14 mouse cellular contexts compared by ENCODE assay signal in genomic region chr6:38974536-38975268, GRCm38 (mm10).
A peak's percentile ranks its signal among the peaks of the same experiment; 100 is the strongest.
DNase-seq lines count a peak whose midpoint lies in the region; ATAC-seq and TF ChIP-seq lines count a peak whose summit lies in the region.
"Had no signal": no experiment of that assay in that cellular context is flagged by ENCODE, and none has a peak within 500 bp of the region (broad histone marks: within the 10 kb centered on the region; RNA-seq: fewer than 3 reads in every experiment).

No protein-coding gene starts in this region.

- no peak for ATAC-seq in limb, embryonic 13.5 days (ENCODE audit: low FRiP score, low read depth)
- ATAC-seq in stomach, embryonic 15.5 days (ENCODE audit: insufficient read depth, low FRiP score, low read depth), result no peak
- no peak for ATAC-seq in stomach, postnatal 0 days (ENCODE audit: low FRiP score, low TSS enrichment)
- ATAC-seq: forebrain, embryonic 16.5 days; midbrain, embryonic 16.5 days had no signal

- no peak for TF ChIP-seq POLR2A in kidney, adult 2 months (IDR thresholded peaks at IDR 0.05; ENCODE audit: low read depth, low read length)

- no peak overlapping the region for H3K4me3 ChIP-seq in kidney, adult 2 months (ENCODE audit: insufficient read depth, low read depth, low read length)
- H3K4me3 ChIP-seq in limb, embryonic 13.5 days, result no peak overlapping the region
- no peak overlapping the region for H3K4me3 ChIP-seq in limb, embryonic 10.5 days
- H3K4me3 ChIP-seq in stomach, embryonic 15.5 days (replicated peaks), result no peak overlapping the region
- H3K4me3 ChIP-seq in stomach, postnatal 0 days (ENCODE audit: low read depth, low read length), result no peak overlapping the region
- H3K4me3 ChIP-seq: gastrocnemius, adult 2 months; hindbrain, embryonic 13.5 days; megakaryocyte, embryonic 14.5 days had no signal

- peak overlapping the region; percentile 99 for H3K27ac ChIP-seq in kidney, adult 2 months (ENCODE audit: insufficient read depth, low read depth, low read length)
- peak overlapping the region; percentile 11; the same call in 1 of the 2 replicates for H3K27ac ChIP-seq in limb, embryonic 13.5 days
- H3K27ac ChIP-seq in limb, embryonic 10.5 days, result no peak overlapping the region
- 0 out of 2 replicates have a peak overlapping the region, but pooled peaks have one; percentile 8 for H3K27ac ChIP-seq in stomach, embryonic 15.5 days
- no peak overlapping the region for H3K27ac ChIP-seq in stomach, postnatal 0 days (replicated peaks)
- H3K27ac ChIP-seq: gastrocnemius, adult 2 months; hindbrain, embryonic 13.5 days had no signal

- TF ChIP-seq EP300 in stomach, postnatal 0 days (optimal IDR thresholded peaks at IDR 0.05), result no peak

- H3K9ac ChIP-seq in limb, embryonic 13.5 days, result no peak overlapping the region
- H3K9ac ChIP-seq in stomach, embryonic 15.5 days, result no peak overlapping the region
- no peak overlapping the region for H3K9ac ChIP-seq in stomach, postnatal 0 days (ENCODE audit: low read length)
- H3K9ac ChIP-seq: hindbrain, embryonic 13.5 days had no signal

- TF ChIP-seq CTCF in kidney, adult 2 months (conservative IDR thresholded peaks at IDR 0.05; ENCODE audit: insufficient read depth, insufficient read length, low read depth, low read length), result no peak
- no peak for TF ChIP-seq CTCF in stomach, postnatal 0 days (IDR thresholded peaks at IDR 0.05; ENCODE audit: low read depth)

- peaks cover 25% of the 10 kb centered on the region for H3K4me1 ChIP-seq in kidney, adult 2 months (ENCODE audit: control insufficient read depth, insufficient read depth, low read length)
- peaks cover 29% of the 10 kb centered on the region for H3K4me1 ChIP-seq in limb, embryonic 13.5 days
- H3K4me1 ChIP-seq in limb, embryonic 10.5 days, result peaks cover 2% of the 10 kb centered on the region; the same call in 1 of the 2 replicates
- no peaks in the 10 kb centered on the region for H3K4me1 ChIP-seq in stomach, embryonic 15.5 days
- H3K4me1 ChIP-seq in stomach, postnatal 0 days (replicated peaks; ENCODE audit: control insufficient read depth, insufficient read depth), result no peaks in the 10 kb centered on the region

- WGBS in kidney, adult 2 months, result 48% methylated on average over 8 of the region's 8 CpGs
- 74% methylated on average over 8 of the region's 8 CpGs for WGBS in limb, embryonic 13.5 days
- 91% methylated on average over 8 of the region's 8 CpGs for WGBS in limb, embryonic 10.5 days
- 86% methylated on average over 8 of the region's 8 CpGs for WGBS in stomach, embryonic 15.5 days
- WGBS in stomach, postnatal 0 days, result 88% methylated on average over 8 of the region's 8 CpGs

- intact Hi-C loops in left cerebral cortex, postnatal 14 days (cut with DNase I), result no loop called here

- H3K36me3 ChIP-seq in kidney, adult 2 months (ENCODE audit: control insufficient read depth, insufficient read depth, low read length), result no peaks in the 10 kb centered on the region
- no peaks in the 10 kb centered on the region for H3K36me3 ChIP-seq in limb, embryonic 13.5 days
- H3K36me3 ChIP-seq in limb, embryonic 10.5 days, result no peaks in the 10 kb centered on the region
- no peaks in the 10 kb centered on the region for H3K36me3 ChIP-seq in stomach, embryonic 15.5 days
- no peaks in the 10 kb centered on the region for H3K36me3 ChIP-seq in stomach, postnatal 0 days (ENCODE audit: control insufficient read depth, insufficient read depth, low read length)
- no peaks in the 10 kb centered on the region for H3K36me3 ChIP-seq in splenic B cell, adult 2 months (ENCODE audit: control insufficient read depth, insufficient read depth, low read length, poor library complexity, severe bottlenecking)
- H3K36me3 ChIP-seq: hindbrain, embryonic 13.5 days had no signal

- no peak overlapping the region for H3K4me2 ChIP-seq in limb, embryonic 13.5 days (replicated peaks)
- no peak overlapping the region for H3K4me2 ChIP-seq in stomach, embryonic 15.5 days
- no peak overlapping the region for H3K4me2 ChIP-seq in stomach, postnatal 0 days (replicated peaks; ENCODE audit: low read depth)
- H3K4me2 ChIP-seq: hindbrain, embryonic 13.5 days had no signal

- H3K27me3 ChIP-seq in kidney, adult 2 months (replicated peaks; ENCODE audit: control insufficient read depth, insufficient read depth, low read length), result no peaks in the 10 kb centered on the region
- no peaks in the 10 kb centered on the region for H3K27me3 ChIP-seq in limb, embryonic 13.5 days
- no peaks in the 10 kb centered on the region for H3K27me3 ChIP-seq in limb, embryonic 10.5 days (ENCODE audit: low read depth, poor library complexity, severe bottlenecking)
- H3K27me3 ChIP-seq in stomach, embryonic 15.5 days (replicated peaks), result no peaks in the 10 kb centered on the region
- H3K27me3 ChIP-seq in stomach, postnatal 0 days (ENCODE audit: control insufficient read depth, insufficient read depth, low read length), result no peaks in the 10 kb centered on the region
- no peaks in the 10 kb centered on the region for H3K27me3 ChIP-seq in splenic B cell, adult 2 months (ENCODE audit: control insufficient read depth, insufficient read depth, low read length, poor library complexity, severe bottlenecking)
- H3K27me3 ChIP-seq: hindbrain, embryonic 13.5 days; megakaryocyte, embryonic 14.5 days had no signal

- H3K9me3 ChIP-seq in limb, embryonic 13.5 days, result no peaks in the 10 kb centered on the region
- H3K9me3 ChIP-seq in limb, embryonic 10.5 days (replicated peaks), result no peaks in the 10 kb centered on the region
- no peaks in the 10 kb centered on the region for H3K9me3 ChIP-seq in stomach, embryonic 15.5 days
- no peaks in the 10 kb centered on the region for H3K9me3 ChIP-seq in stomach, postnatal 0 days (ENCODE audit: control insufficient read depth, low read length)
- H3K9me3 ChIP-seq: hindbrain, embryonic 13.5 days; megakaryocyte, embryonic 14.5 days had no signal

- peak; percentile 59 for DNase-seq in kidney, adult 2 months
- DNase-seq in kidney, postnatal 25 days, result no peak
- DNase-seq in limb, embryonic 10.5 days (ENCODE audit: low spot score), result no peak
- no peak for DNase-seq in stomach, postnatal 0 days (ENCODE audit: low spot score)
- DNase-seq in splenic B cell, adult 2 months (ENCODE audit: low read depth, low spot score), result peak; percentile 60
- no peak for DNase-seq in left cerebral cortex, postnatal 14 days (ENCODE audit: low spot score in 2 of 2)
- DNase-seq: cerebellum, postnatal 14 days; gastrocnemius, adult 2 months had no signal

Comparison
In these comparisons a context has a peak if more than half of its experiments do, and no peak if none do; other contexts are left out.
1. DNase-seq: peak in kidney, adult 2 months (single experiment) and splenic B cell, adult 2 months (single experiment); none in kidney, postnatal 25 days (0 of 2), limb, embryonic 10.5 days (single experiment), stomach, postnatal 0 days (single experiment) and left cerebral cortex, postnatal 14 days (0 of 2).
2. H3K27ac ChIP-seq: peak in kidney, adult 2 months (single experiment), limb, embryonic 13.5 days (single experiment) and stomach, embryonic 15.5 days (single experiment); none in limb, embryonic 10.5 days (single experiment) and stomach, postnatal 0 days (single experiment).